Mouse (Mus musculus) liver, embryonic 12.5 days (tissue): Measurements from ENCODE around the gene Gpr62. TPM values are rescaled to one million over a fixed set of nuclear protein-coding genes. Genes with fewer than 3 reads are reported as not detected.

Experiments used
- ATAC-seq: fragments of 200-750 bp; cut with Nextera tagmentation; 2 replicates; pipeline ENCODE4 v1.8.0; 2017; ENCODE audit warnings: moderate number of reproducible peaks, mild to moderate bottlenecking, moderate library complexity
- H3K27ac ChIP-seq: fragments of 300-500 bp; sonication (generic); 2 replicates; pipeline ENCODE4 v1.5.1; 2016; ENCODE audit warnings: mild to moderate bottlenecking
- H3K27me3 ChIP-seq: fragments of 300-500 bp; sonication (generic); replicated peaks from 2 replicates; pipeline ENCODE4 v1.6.1; 2016; ENCODE audit warnings: mild to moderate bottlenecking, moderate library complexity
- H3K36me3 ChIP-seq: fragments of 300-500 bp; sonication (generic); 2 replicates; pipeline ENCODE4 v1.6.1; 2016; ENCODE audit warnings: mild to moderate bottlenecking, moderate library complexity
- H3K4me1 ChIP-seq: fragments of 300-500 bp; sonication (generic); 2 replicates; pipeline ENCODE4 v1.6.1; 2016
- H3K4me2 ChIP-seq: fragments of 300-500 bp; sonication (generic); 2 replicates; pipeline ENCODE4 v1.6.1; 2016; ENCODE audit warnings: mild to moderate bottlenecking, moderate library complexity
- H3K4me3 ChIP-seq: fragments of 300-500 bp; sonication (generic); 2 replicates; pipeline ENCODE4 v1.5.1; 2016; ENCODE audit warnings: mild to moderate bottlenecking, moderate library complexity
- H3K9ac ChIP-seq: fragments of 300-500 bp; sonication (generic); 2 replicates; pipeline ENCODE4 v1.6.1; 2016; ENCODE audit warnings: mild to moderate bottlenecking, moderate library complexity
- H3K9me3 ChIP-seq: fragments of 300-500 bp; sonication (generic); replicated peaks from 2 replicates; pipeline ENCODE4 v1.6.1; 2016; ENCODE audit warnings: mild to moderate bottlenecking, moderate library complexity
- WGBS: fragments of 180-500 bp; shearing (Covaris S2); methylation state at CpG from one replicate; pipeline ENCODE4 v1.1.7; 2016; ENCODE audit not compliant: insufficient replicate concordance; 5-methylcytosine and 5-hydroxymethylcytosine counted together
- polyA plus RNA-seq: library from polyadenylated mRNA; unstranded; fragments of >200 nt; fragmentation: Nextera tagmentation; extraction: Ambion mirVana; gene quantifications from 2 replicates; pipeline ENCODE4 v1.2.1, GENCODE M21; 2016

The Gpr62 gene
- polyA plus RNA-seq, 1 experiment from 2014 or later: 0.10 TPM

DNA sequence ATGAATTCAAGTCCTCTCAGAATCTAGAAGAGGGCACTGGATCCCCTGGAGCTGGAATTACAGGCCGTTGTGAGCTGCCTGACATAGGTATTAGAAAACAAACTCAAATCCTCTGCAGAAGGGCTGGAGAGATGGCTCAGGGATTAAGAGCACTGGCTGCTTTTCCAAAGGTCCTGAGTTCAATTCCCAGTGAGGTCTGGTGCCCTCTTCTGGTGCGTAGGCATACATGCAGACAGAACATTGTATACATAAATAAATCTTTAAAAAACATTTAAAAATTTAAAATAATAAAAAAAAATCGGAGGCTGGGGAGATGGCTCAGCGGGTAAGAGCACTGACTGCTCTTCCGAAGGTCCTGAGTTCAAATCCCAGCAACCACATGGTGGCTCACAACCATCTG, 23.1 kb downstream of the Gpr62 start:
- Histone ChIP-seq H3K9me3 (no peaks in the 10 kb centered on the region), H3K36me3 (0 out of 2 replicates have a peak, but pooled peaks cover 9% of the 10 kb centered on the region), H3K4me3 (no peak overlapping the region), H3K4me2 (no peak overlapping the region), H3K27me3 (no peaks in the 10 kb centered on the region), H3K27ac (no peak overlapping the region), H3K4me1 (peaks cover 46% of the 10 kb centered on the region), H3K9ac (no peak overlapping the region)
- ATAC-seq: no peak
- 74% methylated on average over 5 of the region's 5 CpGs for WGBS

DNA sequence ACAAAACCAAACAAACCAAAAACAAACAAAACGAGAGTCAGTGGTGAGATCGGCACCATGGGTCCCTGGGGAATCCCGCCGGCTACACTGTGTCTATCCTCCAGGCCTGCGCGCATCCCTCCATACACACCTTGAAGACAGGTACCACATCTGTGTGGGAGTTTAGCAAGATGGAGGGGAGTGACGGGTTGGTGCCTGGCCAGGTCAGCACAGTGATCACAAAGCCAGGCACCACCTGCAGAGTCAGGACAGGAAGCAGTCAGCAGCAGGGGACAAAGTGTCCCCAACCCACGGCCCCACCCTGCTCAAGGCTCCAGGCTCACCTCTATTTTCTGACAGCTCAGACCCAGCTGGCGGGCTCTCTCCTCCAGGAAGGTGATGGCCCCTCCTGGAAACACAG, 29.2 kb downstream of the Gpr62 start:
- Histone ChIP-seq H3K9ac (no peak overlapping the region), H3K4me2 (peak overlapping the region; percentile 90; the same call in 1 of the 2 replicates), H3K27ac (no peak overlapping the region), H3K9me3 (no peaks in the 10 kb centered on the region), H3K36me3 (peaks cover 47% of the 10 kb centered on the region), H3K4me3 (no peak overlapping the region), H3K4me1 (peaks cover 74% of the 10 kb centered on the region), H3K27me3 (no peaks in the 10 kb centered on the region)
- 77% methylated on average over 9 of the region's 9 CpGs for WGBS
- no peak for ATAC-seq

DNA sequence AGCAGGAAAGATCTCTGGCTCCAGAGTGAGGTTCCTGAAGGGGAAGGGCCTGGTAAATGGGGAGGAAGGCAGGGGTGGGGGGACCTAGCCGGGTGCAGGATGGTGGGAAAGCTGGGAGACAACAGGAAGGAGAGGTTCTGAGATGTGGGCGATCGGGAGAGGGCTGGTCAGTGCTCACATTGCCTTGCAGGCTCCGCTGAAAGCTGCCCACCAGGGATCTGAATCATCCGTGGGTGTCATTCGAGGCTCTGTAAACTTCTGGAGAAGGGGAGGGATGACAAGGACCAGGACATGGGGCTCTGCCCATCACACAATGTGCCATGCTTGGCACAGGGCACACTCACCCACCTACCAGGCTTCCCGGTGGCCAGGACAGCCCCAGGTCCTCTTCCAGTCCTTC, 32.3 kb downstream of the Gpr62 start:
- peak overlapping the region; percentile 38 for H3K27ac ChIP-seq
- H3K4me2 ChIP-seq: peak overlapping the region; percentile 27
- H3K36me3 ChIP-seq: peaks cover 53% of the 10 kb centered on the region
- no peak overlapping the region for H3K4me3 ChIP-seq
- peaks cover 83% of the 10 kb centered on the region for H3K4me1 ChIP-seq
- peak overlapping the region; percentile 51 for H3K9ac ChIP-seq
- H3K27me3 ChIP-seq: no peaks in the 10 kb centered on the region
- no peak for ATAC-seq
- H3K9me3 ChIP-seq: no peaks in the 10 kb centered on the region
- WGBS: 67% methylated on average over 7 of the region's 7 CpGs

DNA sequence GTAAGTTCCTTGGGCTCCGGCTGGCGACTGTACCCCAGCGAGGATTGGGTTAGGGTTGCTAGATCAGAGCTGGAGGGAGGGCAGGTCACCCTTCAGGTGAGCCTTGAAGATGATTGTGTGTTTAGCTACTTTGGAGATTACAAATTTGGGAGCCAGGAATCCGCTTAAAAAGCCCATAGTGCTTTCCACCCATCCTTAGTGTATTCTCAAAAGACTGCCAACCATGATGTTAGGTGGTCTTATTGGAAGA, 35.8 kb downstream of the Gpr62 start:
- peaks cover 50% of the 10 kb centered on the region for H3K4me1 ChIP-seq
- H3K27me3 ChIP-seq: no peaks in the 10 kb centered on the region
- H3K9me3 ChIP-seq: no peaks in the 10 kb centered on the region
- H3K36me3 ChIP-seq: peaks cover 48% of the 10 kb centered on the region
- 1% methylated on average over 4 of the region's 4 CpGs for WGBS
- peak overlapping the region; percentile 96 for H3K9ac ChIP-seq
- peak overlapping the region; percentile 88 for H3K27ac ChIP-seq
- H3K4me3 ChIP-seq: peak overlapping the region; percentile 89
- H3K4me2 ChIP-seq: peak overlapping the region; percentile 80
- ATAC-seq: no peak

DNA sequence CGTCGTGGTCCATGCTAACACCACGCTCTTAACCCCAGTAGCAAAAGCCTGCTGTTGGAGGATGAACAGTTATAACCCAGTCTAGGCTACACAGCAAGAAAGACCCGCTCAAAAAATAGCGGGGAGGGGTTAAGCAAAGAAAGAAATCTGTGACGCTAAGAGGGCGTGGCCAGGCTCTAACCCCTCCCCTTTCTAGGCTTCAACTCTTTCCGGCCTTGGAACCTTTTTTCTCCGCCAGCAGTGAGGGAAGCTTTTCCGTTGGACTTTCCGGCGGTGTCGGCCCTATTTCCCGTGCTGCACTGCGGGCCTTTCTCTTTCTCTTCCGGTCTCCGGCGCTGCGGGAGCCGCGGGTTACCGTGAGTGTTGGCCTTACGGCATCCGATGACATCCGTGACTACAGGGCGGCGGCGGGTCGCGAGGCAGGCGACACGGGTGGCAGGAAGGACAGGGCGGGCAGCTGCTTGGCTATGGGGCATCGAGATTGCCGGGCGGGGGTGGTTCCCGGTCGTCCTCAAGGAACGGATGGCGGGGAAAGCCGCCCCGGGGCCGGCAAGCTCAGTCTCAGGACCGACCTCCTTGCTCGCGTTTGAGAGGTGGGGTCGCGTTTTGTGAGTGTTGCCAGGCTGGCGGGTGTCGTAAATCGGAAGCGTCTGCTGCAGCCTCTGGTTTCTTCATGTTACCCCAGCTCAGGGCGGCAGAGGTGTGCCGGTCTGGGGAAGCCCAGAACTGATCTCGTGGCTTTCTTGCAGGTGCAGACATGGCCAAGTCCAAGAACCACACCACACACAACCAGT, 36.3 kb downstream of the Gpr62 start, which contains the start of gene Rpl29:
Gene Rpl29, plus strand, starts transcription at position 234 of the 794 bp plus-strand sequence.
- peak within 1 kb of the TSS; percentile 96 for H3K9ac ChIP-seq
- H3K9me3 ChIP-seq: no peaks in the 10 kb centered on the region
- peak within 1 kb of the TSS; percentile 88 for H3K27ac ChIP-seq
- peaks cover 43% of the 10 kb centered on the region for H3K36me3 ChIP-seq
- H3K4me1 ChIP-seq: peaks cover 45% of the 10 kb centered on the region
- ATAC-seq: peak; percentile 84
- peak within 1 kb of the TSS; percentile 89 for H3K4me3 ChIP-seq
- WGBS: under 1% methylated on average over 55 of the region's 55 CpGs
- peak within 1 kb of the TSS; percentile 80 for H3K4me2 ChIP-seq
- H3K27me3 ChIP-seq: no peaks in the 10 kb centered on the region

DNA sequence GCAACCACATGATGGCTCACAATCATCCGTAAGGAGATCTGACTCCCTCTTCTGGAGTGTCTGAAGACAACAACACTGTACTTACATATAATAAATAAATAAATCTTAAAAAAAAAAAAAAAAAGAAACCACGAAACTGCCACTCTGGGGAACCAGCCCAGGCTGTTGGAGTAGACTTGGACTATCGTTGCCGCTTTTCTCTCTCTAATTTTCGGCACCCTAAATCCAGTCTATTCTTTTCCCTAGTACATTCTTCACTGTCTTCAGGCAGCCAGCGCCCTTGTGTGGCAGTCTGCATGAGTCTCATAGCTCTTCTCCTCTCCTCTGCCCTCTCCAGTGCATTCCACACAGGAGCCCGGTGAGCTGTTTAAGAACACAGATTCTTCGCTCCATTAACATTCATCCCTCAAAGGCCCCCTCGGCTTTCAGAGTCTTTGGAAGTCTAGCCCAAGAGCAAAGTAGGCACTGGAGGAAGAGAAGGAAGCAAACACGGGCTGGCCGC, 37.0 kb downstream of the Gpr62 start:
- peak; percentile 31 for ATAC-seq
- no peaks in the 10 kb centered on the region for H3K9me3 ChIP-seq
- H3K27me3 ChIP-seq: peaks cover 3% of the 10 kb centered on the region; the same call in 1 of the 2 replicates
- peak overlapping the region; percentile 88 for H3K27ac ChIP-seq
- H3K9ac ChIP-seq: peak overlapping the region; percentile 57
- H3K36me3 ChIP-seq: peaks cover 37% of the 10 kb centered on the region
- 19% methylated on average over 11 of the region's 11 CpGs for WGBS
- H3K4me3 ChIP-seq: peak overlapping the region; percentile 89
- peaks cover 38% of the 10 kb centered on the region for H3K4me1 ChIP-seq
- peak overlapping the region; percentile 80 for H3K4me2 ChIP-seq

DNA sequence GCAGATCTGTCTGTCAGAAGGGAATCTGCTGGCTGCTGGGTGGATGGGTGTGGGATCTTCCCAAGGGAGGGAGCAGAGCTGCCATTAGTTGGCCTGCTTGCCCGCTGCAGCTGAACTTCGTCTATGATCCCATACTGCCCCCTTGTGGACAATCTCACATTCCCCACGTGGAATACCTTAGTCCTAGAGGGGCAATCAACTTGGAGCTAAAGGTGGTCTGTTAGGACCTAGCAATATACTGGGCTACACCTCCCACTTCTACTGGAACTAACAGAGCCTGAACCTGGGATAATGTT, 43.9 kb downstream of the Gpr62 start:
- Histone ChIP-seq H3K9me3 (no peaks in the 10 kb centered on the region), H3K4me2 (peak overlapping the region; percentile 21; the same call in 1 of the 2 replicates), H3K4me1 (peaks cover 27% of the 10 kb centered on the region), H3K27me3 (peaks cover 54% of the 10 kb centered on the region), H3K4me3 (0 out of 2 replicates have a peak overlapping the region, but pooled peaks have one; percentile 2), H3K27ac (no peak overlapping the region), H3K36me3 (no peaks in the 10 kb centered on the region), H3K9ac (no peak overlapping the region)
- ATAC-seq: peak; percentile 73
- 0% methylated on average over 3 of the region's 3 CpGs for WGBS

DNA sequence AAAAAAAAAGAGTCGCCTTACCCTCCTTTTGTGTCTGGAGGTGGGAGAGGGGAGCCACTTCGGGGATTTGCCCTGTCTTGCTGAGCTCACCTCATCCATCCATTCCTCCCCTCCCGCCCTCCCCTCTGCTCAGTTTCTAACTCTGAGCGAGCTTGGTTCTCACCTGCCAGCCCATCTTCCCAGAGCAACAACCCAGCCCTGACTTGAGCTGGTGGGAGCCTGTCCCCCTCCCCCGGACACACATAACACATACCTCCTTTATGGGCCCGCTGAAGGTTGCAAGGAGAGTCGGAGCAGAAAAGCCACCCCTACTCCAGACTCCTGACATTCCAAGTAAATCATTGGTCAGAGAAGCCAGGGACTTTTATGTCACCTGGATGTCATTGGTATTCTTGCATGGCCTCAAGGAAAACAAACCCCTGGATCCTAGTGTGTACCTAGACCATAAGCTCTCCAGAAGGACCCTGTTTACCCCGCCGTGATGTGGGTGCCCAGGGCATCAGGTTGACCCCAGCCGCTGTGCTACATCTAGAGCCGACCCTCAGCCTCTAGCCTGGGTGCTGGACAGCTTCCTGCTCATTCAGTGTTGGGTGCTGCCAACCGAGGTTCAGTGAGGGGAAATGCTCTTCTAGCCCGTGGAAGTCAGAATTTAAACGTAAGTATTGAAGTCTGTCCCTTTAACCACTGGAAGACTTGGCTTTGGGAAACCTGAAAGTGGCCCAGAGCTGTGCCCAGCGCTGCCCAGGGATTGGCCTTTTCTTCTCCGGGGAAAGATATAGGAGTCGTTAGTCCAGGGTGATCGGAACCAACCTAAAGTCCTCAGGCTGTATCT, 44.5 kb downstream of the Gpr62 start:
- no peaks in the 10 kb centered on the region for H3K9me3 ChIP-seq
- peak; percentile 38; the same call in 1 of the 2 replicates for ATAC-seq
- 0 out of 2 replicates have a peak overlapping the region, but pooled peaks have one; percentile 2 for H3K4me3 ChIP-seq
- WGBS: 11% methylated on average over 18 of the region's 18 CpGs
- no peak overlapping the region for H3K9ac ChIP-seq
- peaks cover 59% of the 10 kb centered on the region for H3K27me3 ChIP-seq
- no peak overlapping the region for H3K27ac ChIP-seq
- peak overlapping the region; percentile 21; the same call in 1 of the 2 replicates for H3K4me2 ChIP-seq
- no peaks in the 10 kb centered on the region for H3K36me3 ChIP-seq
- H3K4me1 ChIP-seq: peaks cover 27% of the 10 kb centered on the region

DNA sequence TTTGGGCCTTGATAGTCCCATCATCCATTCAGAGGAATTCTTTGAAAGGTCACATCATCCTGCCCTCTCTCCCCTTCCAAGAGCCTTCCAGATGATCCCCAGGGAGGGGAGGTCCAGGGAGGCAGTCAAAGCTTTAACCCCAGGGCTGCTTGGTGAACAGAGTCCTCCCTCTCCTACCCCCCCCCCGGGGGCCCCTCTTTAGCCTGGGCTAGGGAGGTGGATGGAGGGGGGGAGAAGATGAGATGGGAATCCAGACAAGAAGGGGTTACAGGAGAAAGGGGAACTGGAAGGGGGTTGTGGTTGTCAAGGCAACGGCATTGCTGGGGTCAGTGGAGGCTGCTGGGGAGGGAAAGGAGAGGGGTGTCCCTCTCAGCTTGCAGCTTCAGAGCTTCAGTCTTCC, 45.1 kb downstream of the Gpr62 start:
- Histone ChIP-seq H3K4me1 (peaks cover 27% of the 10 kb centered on the region), H3K4me2 (no peak overlapping the region), H3K27me3 (peaks cover 60% of the 10 kb centered on the region), H3K4me3 (no peak overlapping the region), H3K27ac (no peak overlapping the region), H3K9ac (no peak overlapping the region), H3K36me3 (no peaks in the 10 kb centered on the region), H3K9me3 (no peaks in the 10 kb centered on the region)
- 3% methylated on average over 2 of the region's 2 CpGs for WGBS
- no peak for ATAC-seq

DNA sequence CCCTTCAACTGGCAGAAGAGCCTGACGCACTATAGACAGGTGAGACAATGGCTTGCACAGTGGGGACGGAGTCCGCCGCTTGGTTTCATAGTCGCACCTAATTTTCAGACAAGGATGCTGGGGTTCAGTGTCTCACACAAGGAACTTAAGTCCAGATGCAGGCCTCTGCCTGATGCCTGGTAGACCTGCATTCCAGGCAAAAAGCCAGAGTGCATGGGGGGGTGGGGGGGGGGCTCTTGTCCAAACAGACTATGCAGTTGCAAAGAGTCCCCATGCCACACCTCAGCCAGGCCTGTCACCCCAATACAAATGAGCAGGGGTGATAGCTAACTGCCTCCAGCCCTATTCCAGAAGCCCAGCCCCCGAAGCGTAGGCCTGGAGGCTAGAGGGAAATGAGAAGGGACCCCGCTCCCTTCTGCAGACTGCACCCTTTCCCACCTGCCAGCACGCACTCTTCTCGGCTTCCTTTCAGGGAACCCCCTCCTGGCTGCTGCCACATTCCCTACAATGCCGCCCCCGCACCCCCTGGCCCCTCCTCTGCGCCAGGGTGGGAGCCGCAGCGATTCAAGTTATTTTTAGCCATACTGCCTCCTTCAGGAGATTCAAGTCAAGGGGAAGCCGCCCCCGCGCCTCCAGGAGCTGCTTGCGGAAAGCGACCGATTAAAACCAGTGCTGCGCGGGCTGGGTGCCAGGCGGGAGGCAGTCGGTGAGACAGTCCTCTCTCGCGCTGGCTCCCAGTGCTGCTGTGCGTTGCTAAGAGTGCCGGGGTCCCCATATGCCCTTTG, 47.7 kb downstream of the Gpr62 start:
- peak overlapping the region; percentile 22 for H3K4me3 ChIP-seq
- H3K27me3 ChIP-seq: peaks cover 62% of the 10 kb centered on the region
- no peak for ATAC-seq
- H3K4me1 ChIP-seq: peaks cover 27% of the 10 kb centered on the region
- 22% methylated on average over 29 of the region's 29 CpGs for WGBS
- H3K27ac ChIP-seq: no peak overlapping the region
- peak overlapping the region; percentile 57 for H3K4me2 ChIP-seq
- H3K9ac ChIP-seq: no peak overlapping the region
- H3K9me3 ChIP-seq: no peaks in the 10 kb centered on the region
- H3K36me3 ChIP-seq: no peaks in the 10 kb centered on the region

DNA sequence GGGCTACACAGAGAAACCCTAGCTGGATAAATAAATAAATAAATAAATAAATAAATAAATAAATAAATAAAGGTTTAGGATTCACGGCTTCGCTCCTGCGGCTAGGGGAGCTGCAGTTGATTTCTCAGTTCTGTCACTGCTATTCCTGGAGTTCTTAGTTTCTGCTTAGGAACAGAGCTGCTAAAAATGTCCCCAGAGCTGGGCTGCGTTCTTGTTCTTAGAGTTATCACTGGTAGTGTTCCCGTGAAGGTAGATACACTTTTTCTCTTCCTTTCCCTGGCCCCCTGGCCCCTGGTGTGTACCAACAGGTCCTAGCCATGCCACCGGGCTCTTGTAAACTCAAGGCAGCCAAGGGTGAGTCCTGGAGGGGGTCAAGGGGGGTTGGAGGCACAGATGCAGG, 48.9 kb downstream of the Gpr62 start:
- Histone ChIP-seq H3K4me2 (no peak overlapping the region), H3K9me3 (no peaks in the 10 kb centered on the region), H3K27ac (no peak overlapping the region), H3K36me3 (no peaks in the 10 kb centered on the region), H3K4me3 (no peak overlapping the region), H3K4me1 (peaks cover 39% of the 10 kb centered on the region), H3K9ac (no peak overlapping the region), H3K27me3 (peaks cover 61% of the 10 kb centered on the region)
- no peak for ATAC-seq
- WGBS: 71% methylated on average over 6 of the region's 6 CpGs
